Mouse (Mus musculus) right cerebral cortex, adult 18-20 months (tissue): ENCODE results near the gene Olfr1022.

Experiments
- DNase-seq: peaks from one replicate; pipeline ENCODE4 v3.0.0; 2022; ENCODE audit warnings: mixed read lengths

The Olfr1022 gene

GRCm38 (mm10) chr2:85868294-85868693, at the start of gene Olfr1022:
Olfr1022 (plus strand) TSS chr2:85868594.
- DNase-seq = no peak

- DNase-seq = no peak
These were observed 23.0 kb upstream of the Olfr1022 start, which contains the start of gene Olfr1019 for GRCm38 (mm10) chr2:85845383-85845782. Olfr1019 (minus strand) TSS chr2:85845483.

- no peak for DNase-seq
These were observed 21.7 kb upstream of the Olfr1022 start, which contains the start of gene Olfr1020 for GRCm38 (mm10) chr2:85846730-85847129. Olfr1020 (plus strand) TSS chr2:85847030.

DNA sequence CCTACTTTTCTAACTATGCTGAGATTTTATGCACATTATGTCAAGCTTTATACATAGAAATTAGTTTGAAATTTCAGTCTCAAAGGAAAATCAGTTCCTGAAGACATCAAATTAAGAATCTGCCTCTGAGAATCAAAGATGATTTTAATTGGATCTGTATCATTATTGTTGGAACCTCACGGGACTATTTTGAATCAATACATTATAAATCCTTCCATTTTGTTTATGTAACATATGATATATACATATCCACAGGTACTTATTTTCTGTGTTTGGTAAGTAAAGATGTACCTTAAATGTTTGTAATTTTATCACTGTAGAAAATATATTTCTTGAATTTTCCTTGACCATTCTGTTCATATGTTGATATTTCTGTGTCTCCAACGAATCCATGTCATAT, 16.9 kb downstream of the Olfr1022 start, which contains the start of gene Olfr1023:
Gene Olfr1023 (plus strand): TSS at position 301 of the 400 bp plus-strand sequence.
- DNase-seq = no peak

GRCm38 (mm10) chr2:85904952-85905351, 36.6 kb downstream of the Olfr1022 start, which contains the start of gene Olfr1024:
Olfr1024 (minus strand) TSS chr2:85905052.
- no peak for DNase-seq

DNA sequence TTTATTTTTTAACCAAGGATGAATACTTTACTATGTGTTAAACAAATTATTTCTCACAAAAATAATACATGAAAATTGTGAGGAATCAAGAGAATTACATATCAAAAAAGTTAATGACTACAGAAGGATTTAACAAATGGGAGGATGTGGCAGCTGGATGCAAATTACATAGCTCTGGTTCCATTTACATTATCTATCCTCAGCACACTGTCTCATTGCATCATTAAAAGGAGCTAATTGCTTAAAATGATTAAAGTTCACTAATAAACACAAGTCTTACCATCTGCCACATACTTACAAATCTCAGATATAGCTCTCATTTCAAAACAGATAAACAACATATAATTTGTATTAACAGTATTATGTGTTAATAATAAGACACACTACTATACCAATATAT, 44.8 kb downstream of the Olfr1022 start:
- DNase-seq = no peak

DNA sequence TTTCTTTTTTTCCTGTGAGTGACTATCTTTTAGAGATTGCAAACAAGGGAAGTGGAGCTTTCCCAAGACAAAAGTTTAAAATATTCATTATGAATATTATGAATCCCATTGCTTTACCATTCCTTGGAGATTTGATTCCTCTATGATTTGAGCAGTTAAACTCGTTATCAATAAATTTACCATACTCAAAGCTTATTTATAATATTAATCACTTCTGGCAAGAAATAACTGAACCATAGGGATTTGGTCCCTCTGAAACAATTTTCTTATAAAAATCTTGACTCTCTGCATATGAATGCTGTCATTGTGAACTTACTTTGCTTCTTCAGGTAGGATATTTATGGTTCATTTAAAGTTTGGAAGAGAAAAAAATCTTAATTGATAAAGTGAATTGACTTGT, 46.5 kb downstream of the Olfr1022 start, which contains the start of gene Olfr1025-ps1:
Gene Olfr1025-ps1 (plus strand): TSS at position 301 of the 400 bp plus-strand sequence.
- no peak for DNase-seq
